Mouse (Mus musculus) forelimb bud, embryonic 11.5 days (tissue): ENCODE data around the gene Cox5a.

Experiments used
- DNase-seq: peaks from one replicate; pipeline ENCODE4 v3.0.0-alpha.2; 2012; ENCODE audit warnings: low read depth, low spot score

The Cox5a gene

GRCm38 (mm10) chr9:57525516-57525915, 4.4 kb downstream of the Cox5a start:
- DNase-seq: no peak

GRCm38 (mm10) chr9:57526435-57526834, 5.4 kb downstream of the Cox5a start:
- DNase-seq: no peak

GRCm38 (mm10) chr9:57531946-57532345, 10.9 kb downstream of the Cox5a start:
- no peak for DNase-seq

GRCm38 (mm10) chr9:57536362-57536761, 15.3 kb downstream of the Cox5a start:
- no peak for DNase-seq

- DNase-seq: peak; percentile 86
These were observed 16.1 kb downstream of the Cox5a start, which contains the start of gene Fam219b for GRCm38 (mm10) chr9:57537044-57537727. Gene Fam219b (plus strand): TSS chr9:57537528.

GRCm38 (mm10) chr9:57537728-57538181, 16.7 kb downstream of the Cox5a start:
- no peak for DNase-seq

GRCm38 (mm10) chr9:57539550-57539949, 18.5 kb downstream of the Cox5a start:
- no peak for DNase-seq

- DNase-seq: peak; percentile 61
These were observed 20.2 kb downstream of the Cox5a start for GRCm38 (mm10) chr9:57541312-57541711.

GRCm38 (mm10) chr9:57543951-57544350, 22.9 kb downstream of the Cox5a start:
- DNase-seq: no peak

- DNase-seq: no peak
These were observed 26.2 kb downstream of the Cox5a start for GRCm38 (mm10) chr9:57547287-57547686.

- no peak for DNase-seq
These were observed 26.8 kb downstream of the Cox5a start for GRCm38 (mm10) chr9:57547869-57548268.

GRCm38 (mm10) chr9:57549186-57549585, 28.1 kb downstream of the Cox5a start:
- no peak for DNase-seq

- no peak for DNase-seq
These were observed 29.2 kb downstream of the Cox5a start for GRCm38 (mm10) chr9:57550126-57550862.

GRCm38 (mm10) chr9:57552139-57552887, 31.2 kb downstream of the Cox5a start, which contains the start of gene Mpi:
Gene Mpi (minus strand): TSS chr9:57552763.
- DNase-seq: peak; percentile 60

- DNase-seq: no peak
These were observed 32.0 kb downstream of the Cox5a start for GRCm38 (mm10) chr9:57553119-57553518.

GRCm38 (mm10) chr9:57554753-57555152, 33.7 kb downstream of the Cox5a start:
- DNase-seq: no peak

GRCm38 (mm10) chr9:57557215-57557614, 36.1 kb downstream of the Cox5a start:
- DNase-seq: no peak

GRCm38 (mm10) chr9:57558625-57559024, 37.6 kb downstream of the Cox5a start:
- no peak for DNase-seq

GRCm38 (mm10) chr9:57559568-57559967, 38.5 kb downstream of the Cox5a start:
- DNase-seq: no peak

GRCm38 (mm10) chr9:57560263-57560662, 39.2 kb downstream of the Cox5a start:
- DNase-seq: no peak

- DNase-seq: peak; percentile 92
These were observed 40.0 kb downstream of the Cox5a start, which contains the start of gene Scamp2 for GRCm38 (mm10) chr9:57560861-57561710. Gene Scamp2 (plus strand): TSS chr9:57560943.
